Mouse (Mus musculus) forebrain, postnatal 0 days (tissue): ENCODE measurements around the gene Atp10a. TPM values are rescaled to one million over a fixed set of nuclear protein-coding genes. Genes with fewer than 3 reads are reported as not detected.

ENCODE experiments used
- ATAC-seq: fragments of 200-750 bp; cut with Nextera tagmentation; 2 replicates; pipeline ENCODE4 v1.8.0; 2017; ENCODE audit warnings: mild to moderate bottlenecking, moderate library complexity
- DNase-seq: peaks from one replicate; pipeline ENCODE4 v3.0.0-alpha.2; 2015
- H3K27ac ChIP-seq: fragments of 300-500 bp; sonication (generic); 2 replicates; pipeline ENCODE4 v1.5.1; 2014; ENCODE audit warnings: low read depth, mild to moderate bottlenecking, antibody characterized with exemption, low read length, moderate library complexity, mixed read lengths
- H3K27me3 ChIP-seq: fragments of 300-500 bp; sonication (generic); 2 replicates; pipeline ENCODE4 v1.6.1; 2014; ENCODE audit warnings: mild to moderate bottlenecking, low read length, mixed read lengths; ENCODE audit not compliant: insufficient read depth
- H3K36me3 ChIP-seq: fragments of 300-500 bp; sonication (generic); 2 replicates; pipeline ENCODE4 v1.6.1; 2014; ENCODE audit warnings: mild to moderate bottlenecking, moderate library complexity; ENCODE audit not compliant: insufficient read depth
- H3K4me1 ChIP-seq: fragments of 300-500 bp; sonication (generic); 2 replicates; pipeline ENCODE4 v1.6.1; 2014; ENCODE audit warnings: antibody characterized with exemption; ENCODE audit not compliant: insufficient read depth
- H3K4me2 ChIP-seq: fragments of 300-500 bp; sonication (generic); 2 replicates; pipeline ENCODE4 v1.6.1; 2014; ENCODE audit warnings: low read depth, mild to moderate bottlenecking, moderate library complexity
- H3K4me3 ChIP-seq: fragments of 300-500 bp; sonication (generic); 2 replicates; pipeline ENCODE4 v1.5.1; 2014; ENCODE audit warnings: low read depth, low read length, mixed read lengths
- H3K9ac ChIP-seq: fragments of 300-500 bp; sonication (generic); 2 replicates; pipeline ENCODE4 v1.6.1; 2014; ENCODE audit warnings: mild to moderate bottlenecking
- H3K9me3 ChIP-seq: fragments of 300-500 bp; sonication (generic); 2 replicates; pipeline ENCODE4 v1.6.1; 2016; ENCODE audit warnings: low read length
- CTCF ChIP-seq: sonication (generic); IDR thresholded peaks from 2 replicates; pipeline ENCODE4 v1.5.1; 2016; ENCODE audit warnings: antibody characterized with exemption, control low read depth, low read depth
- WGBS: fragments of 180-500 bp; shearing (Covaris S2); extraction: QIAGEN DNeasy Blood & Tissue Kit; methylation state at CpG from one replicate; pipeline ENCODE4 v1.1.7; 2014; 5-methylcytosine and 5-hydroxymethylcytosine counted together
- polyA plus RNA-seq: library from polyadenylated mRNA; unstranded; fragments of >200 nt; fragmentation: Nextera tagmentation; extraction: Ambion mirVana; gene quantifications from 2 replicates; pipeline ENCODE4 v1.2.1, GENCODE M21; 2015
- total RNA-seq: library from RNA; depleted of rRNA; stranded (reverse); fragments of >200 nt; gene quantifications from 2 replicates; pipeline ENCODE4 v1.2.3, GENCODE M21; 2014

Atp10a gene
- total and polyA plus RNA-seq, 2 experiments from 2014 or later = 0.70 to 4.8 TPM

DNA sequence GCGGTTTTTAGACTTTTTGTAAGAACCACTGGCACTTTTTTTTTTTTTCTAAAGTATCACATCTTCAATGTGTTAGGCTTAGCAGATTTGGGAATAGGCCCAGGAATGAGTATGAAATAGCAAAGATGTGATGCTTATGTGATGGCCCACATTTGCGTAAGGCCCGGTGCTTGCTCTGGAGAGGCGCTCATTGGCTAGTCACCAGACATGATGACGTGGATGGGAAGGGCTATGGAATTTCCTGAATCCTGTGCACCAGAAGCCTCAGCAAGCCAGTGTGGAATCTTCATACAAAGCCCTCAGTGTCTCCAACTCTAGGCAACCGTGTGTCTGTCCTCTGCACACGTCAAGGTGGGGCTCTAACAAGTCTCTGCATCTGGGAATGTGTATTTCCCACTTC is 5.1 kb downstream of the Atp10a start:
- TF ChIP-seq CTCF = no peak
- no peak overlapping the region for H3K4me3 ChIP-seq
- no peaks in the 10 kb centered on the region for H3K9me3 ChIP-seq
- no peak overlapping the region for H3K9ac ChIP-seq
- no peaks in the 10 kb centered on the region for H3K36me3 ChIP-seq
- H3K27ac ChIP-seq = no peak overlapping the region
- DNase-seq (no peak), ATAC-seq (no peak)
- 86% methylated on average over 7 of the region's 7 CpGs for WGBS
- H3K27me3 ChIP-seq = no peaks in the 10 kb centered on the region
- no peak overlapping the region for H3K4me2 ChIP-seq
- peaks cover 6% of the 10 kb centered on the region; the same call in 1 of the 2 replicates for H3K4me1 ChIP-seq

DNA sequence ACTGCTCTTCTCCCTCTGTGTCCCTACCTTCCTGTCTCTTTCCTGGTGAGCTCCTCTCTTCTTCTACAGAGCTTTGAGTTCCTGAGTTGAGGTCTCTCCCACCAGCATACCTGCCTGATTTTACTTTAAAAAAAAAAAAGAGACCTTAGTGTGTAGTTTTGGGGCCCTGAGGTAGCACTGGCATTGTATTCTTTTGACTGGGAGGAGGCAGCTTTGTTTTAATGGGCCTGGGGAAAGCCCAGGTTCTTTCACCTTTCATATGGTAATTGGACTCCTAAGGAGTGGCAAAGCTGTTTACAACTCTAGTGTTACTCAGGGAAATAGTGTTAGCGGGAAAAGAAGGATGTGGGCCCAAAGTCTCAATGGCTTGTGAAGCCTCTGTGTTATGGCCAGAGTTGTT is 12.7 kb downstream of the Atp10a start:
- Histone ChIP-seq H3K27me3 (no peaks in the 10 kb centered on the region), H3K4me3 (no peak overlapping the region), H3K36me3 (no peaks in the 10 kb centered on the region), H3K9me3 (no peaks in the 10 kb centered on the region), H3K27ac (no peak overlapping the region), H3K4me2 (no peak overlapping the region), H3K9ac (no peak overlapping the region), H3K4me1 (no peaks in the 10 kb centered on the region)
- WGBS = 19% methylated on average over 1 of the region's 1 CpGs
- TF ChIP-seq CTCF = no peak
- DNase-seq = no peak
- ATAC-seq = no peak

DNA sequence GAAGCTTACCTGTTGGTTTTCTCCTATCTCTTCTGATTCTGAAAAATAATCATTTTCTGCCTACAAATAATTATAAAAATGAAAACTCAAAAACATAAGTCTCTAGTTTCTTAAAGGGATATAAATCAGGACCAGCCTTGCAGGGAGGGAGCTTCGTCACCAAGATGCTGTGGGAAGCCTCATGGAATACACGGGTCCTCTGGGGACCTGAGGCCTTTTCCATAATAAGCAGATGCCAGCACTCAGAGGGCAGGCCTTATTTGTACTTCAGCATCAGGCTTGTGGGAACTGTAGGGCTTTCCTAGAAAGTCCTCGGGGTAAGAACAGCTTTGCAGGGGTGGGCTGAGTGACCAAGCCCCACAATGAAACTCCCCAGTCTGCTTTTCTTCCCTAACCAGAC is 20.1 kb downstream of the Atp10a start:
- H3K4me1 ChIP-seq = no peaks in the 10 kb centered on the region
- H3K27me3 ChIP-seq = no peaks in the 10 kb centered on the region
- WGBS = 43% methylated on average over 3 of the region's 3 CpGs
- ATAC-seq (no peak), DNase-seq (no peak)
- TF ChIP-seq CTCF = no peak
- no peak overlapping the region for H3K27ac ChIP-seq
- H3K9ac ChIP-seq = no peak overlapping the region
- no peak overlapping the region for H3K4me3 ChIP-seq
- no peaks in the 10 kb centered on the region for H3K36me3 ChIP-seq
- H3K4me2 ChIP-seq = no peak overlapping the region
- H3K9me3 ChIP-seq = no peaks in the 10 kb centered on the region

DNA sequence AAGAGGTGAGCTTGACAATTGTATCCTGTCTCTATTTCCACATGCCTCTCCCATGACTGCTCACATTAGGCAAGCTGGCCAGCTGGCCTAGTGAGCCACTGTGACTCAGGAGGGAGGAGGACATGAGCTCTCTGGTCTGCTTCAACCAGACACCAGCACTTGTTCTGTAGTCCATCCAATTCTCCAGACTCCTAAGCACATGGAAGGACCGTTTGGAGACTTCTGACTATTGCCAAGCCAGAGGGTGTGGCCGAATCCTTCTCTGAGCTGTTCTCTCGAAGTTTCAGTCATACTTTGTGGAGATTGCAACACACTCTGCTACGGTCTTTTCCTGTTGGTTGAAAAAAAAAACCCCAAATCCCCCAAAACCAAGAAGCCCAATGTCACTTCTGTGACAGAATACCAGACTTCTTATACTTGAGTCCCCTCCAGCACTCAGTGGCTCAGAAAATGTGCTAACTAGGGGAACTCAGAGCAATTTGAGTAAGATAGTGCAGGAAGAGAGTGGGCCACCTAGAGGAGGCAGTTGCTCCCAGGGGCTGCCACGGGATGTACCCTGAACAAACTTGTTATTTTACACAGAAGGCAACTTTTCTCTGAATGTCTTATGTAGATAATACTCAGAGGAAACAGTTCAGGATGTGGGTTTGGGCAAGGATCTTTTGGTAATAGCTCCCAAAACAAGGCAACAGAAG is 21.3 kb downstream of the Atp10a start:
- 0 out of 2 replicates have a peak, but pooled peaks have one; percentile 6 for TF ChIP-seq CTCF
- H3K9ac ChIP-seq = no peak overlapping the region
- H3K27ac ChIP-seq = no peak overlapping the region
- no peaks in the 10 kb centered on the region for H3K9me3 ChIP-seq
- H3K4me3 ChIP-seq = no peak overlapping the region
- no peak overlapping the region for H3K4me2 ChIP-seq
- ATAC-seq = no peak
- DNase-seq = no peak
- no peaks in the 10 kb centered on the region for H3K4me1 ChIP-seq
- no peaks in the 10 kb centered on the region for H3K27me3 ChIP-seq
- WGBS = 68% methylated on average over 5 of the region's 5 CpGs
- H3K36me3 ChIP-seq = no peaks in the 10 kb centered on the region

DNA sequence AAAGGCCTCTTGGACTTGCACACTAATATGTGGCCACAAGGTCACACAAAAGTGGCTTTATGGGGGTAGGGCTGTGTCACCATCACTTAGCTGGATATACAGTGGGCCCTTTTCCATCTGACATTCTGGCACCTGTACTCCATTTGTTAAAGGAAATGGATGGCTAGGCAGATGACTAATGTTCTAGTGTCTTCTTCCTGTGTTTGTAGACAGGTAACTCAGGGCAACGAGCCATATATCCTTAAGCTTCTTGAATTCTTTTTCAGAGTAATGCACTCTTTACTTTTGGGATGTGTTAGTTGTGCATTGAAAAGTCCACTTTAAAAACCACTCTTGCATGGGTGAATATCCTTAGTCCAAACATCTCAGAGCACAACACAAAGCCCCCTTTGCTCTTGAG is 30.0 kb downstream of the Atp10a start:
- no peaks in the 10 kb centered on the region for H3K9me3 ChIP-seq
- 86% methylated on average over 1 of the region's 1 CpGs for WGBS
- no peak for TF ChIP-seq CTCF

DNA sequence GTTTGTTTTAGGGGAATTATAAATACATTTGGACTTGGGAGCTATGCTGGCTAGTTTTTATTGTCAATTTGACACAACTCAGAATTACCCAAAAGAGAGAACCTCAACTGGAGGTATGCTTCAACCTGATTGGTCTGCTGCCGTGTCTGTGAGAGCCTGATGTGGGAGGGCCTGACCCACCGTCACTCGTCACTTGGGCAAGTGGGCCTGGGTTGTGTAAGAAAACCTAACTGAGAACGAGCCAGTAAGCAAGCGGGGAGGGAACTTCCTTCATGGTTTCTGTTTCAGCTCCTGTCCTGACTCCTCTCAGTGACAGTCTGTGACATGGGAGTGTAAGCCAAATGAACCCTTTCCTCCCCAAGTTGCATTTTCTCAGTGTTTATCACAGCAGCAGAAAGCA is 30.6 kb downstream of the Atp10a start:
- Histone ChIP-seq H3K9me3 (no peaks in the 10 kb centered on the region), H3K4me1 (peaks cover 9% of the 10 kb centered on the region; the same call in 1 of the 2 replicates), H3K36me3 (no peaks in the 10 kb centered on the region), H3K27ac (no peak overlapping the region), H3K27me3 (no peaks in the 10 kb centered on the region), H3K9ac (no peak overlapping the region), H3K4me2 (no peak overlapping the region), H3K4me3 (no peak overlapping the region)
- WGBS = 78% methylated on average over 5 of the region's 5 CpGs
- TF ChIP-seq CTCF = no peak
- DNase-seq (no peak), ATAC-seq (peak; percentile 37; the same call in 1 of the 2 replicates)

More for the DNA sequence above, 30.0 kb downstream of the Atp10a start:
- DNase-seq = no peak
- no peak overlapping the region for H3K27ac ChIP-seq
- no peak for ATAC-seq
- H3K4me2 ChIP-seq = no peak overlapping the region
- H3K27me3 ChIP-seq = no peaks in the 10 kb centered on the region
- no peak overlapping the region for H3K9ac ChIP-seq
- no peak overlapping the region for H3K4me3 ChIP-seq
- H3K4me1 ChIP-seq = peaks cover 9% of the 10 kb centered on the region; the same call in 1 of the 2 replicates
- H3K36me3 ChIP-seq = no peaks in the 10 kb centered on the region

DNA sequence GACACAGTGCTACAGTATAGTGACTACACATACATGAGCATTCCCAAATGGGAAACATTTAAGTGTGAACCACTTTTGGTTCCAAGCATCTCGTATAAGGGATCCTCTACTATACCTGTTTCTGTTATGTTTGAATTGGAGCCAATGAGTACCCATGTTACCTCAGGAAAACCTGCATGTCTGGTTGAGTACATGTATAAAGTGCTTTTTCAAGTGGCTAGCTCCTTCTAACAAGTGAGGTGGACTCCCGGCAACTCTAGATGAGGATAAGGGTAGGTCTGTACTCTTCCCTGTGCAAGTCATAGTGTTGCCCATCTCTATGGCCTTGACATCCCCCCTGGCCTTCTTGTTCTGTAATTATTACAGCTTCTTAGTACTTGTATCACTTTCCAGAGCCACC is 31.0 kb downstream of the Atp10a start:
- H3K4me2 ChIP-seq = no peak overlapping the region
- no peak overlapping the region for H3K4me3 ChIP-seq
- no peaks in the 10 kb centered on the region for H3K27me3 ChIP-seq
- H3K4me1 ChIP-seq = peaks cover 9% of the 10 kb centered on the region; the same call in 1 of the 2 replicates
- no peak for TF ChIP-seq CTCF
- H3K27ac ChIP-seq = no peak overlapping the region
- ATAC-seq (no peak), DNase-seq (no peak)
- no peak overlapping the region for H3K9ac ChIP-seq
- no peaks in the 10 kb centered on the region for H3K9me3 ChIP-seq
- H3K36me3 ChIP-seq = no peaks in the 10 kb centered on the region
- 70% methylated on average over 2 of the region's 2 CpGs for WGBS
